Mouse (Mus musculus): ENCODE measurements at regions not wholly inside any gene's neighbourhood (a gene's known extent, or its start where the extent isn't known, plus 50 kb on each side); places are given as distances from the start of the nearest gene placed in this dataset.

DNA sequence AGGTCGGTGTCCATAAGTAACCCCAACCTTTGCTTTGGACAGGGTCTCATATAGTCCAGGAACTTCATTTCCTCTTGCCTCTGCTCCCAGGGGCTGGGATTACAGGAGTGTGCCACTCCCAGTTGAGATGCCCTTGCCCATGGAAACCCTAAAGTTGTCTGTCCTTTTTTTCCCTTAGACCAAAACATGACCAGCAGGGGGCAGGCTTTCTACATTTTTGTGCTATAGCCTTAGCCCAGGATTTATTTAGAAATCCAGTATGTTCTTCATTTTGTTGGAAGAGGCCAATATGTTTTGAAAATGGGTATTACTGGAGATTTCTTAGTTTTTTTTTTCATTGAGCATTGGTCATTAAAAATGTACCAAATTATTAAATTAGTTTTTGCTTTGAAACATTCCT, 58.6 kb upstream of the Unc93a2 start:
- TF ChIP-seq CTCF (IDR thresholded peaks at IDR 0.05; ENCODE audit: extremely low read depth, insufficient read depth, low read length) (peak; percentile 35; the same call in 1 of the 2 replicates), POLR2A (IDR thresholded peaks at IDR 0.05; ENCODE audit: extremely low read depth, insufficient read depth, low read length) (no peak)
